Mouse (Mus musculus) telencephalon, adult 2 months (tissue): ENCODE results near the gene Tceal8.
"Not testable (repeated sequence)": the region's sequence is repeated elsewhere in the genome, so short reads cannot be mapped to it uniquely, and the experiment has no call there.

Source experiments
- DNase-seq: peaks from one replicate; pipeline ENCODE4 v3.0.0-alpha.2; 2011; ENCODE audit warnings: low read depth, low spot score

The Tceal8 gene

GRCm38 (mm10) chrX:136172118-136172551 lies at the start of gene Tceal8:
Gene Tceal8 (minus strand): TSS chrX:136172342.
- peak; percentile 91 for DNase-seq

GRCm38 (mm10) chrX:136216303-136216702 lies 44.2 kb upstream of the Tceal8 start:
- DNase-seq = no peak

- DNase-seq = not testable (repeated sequence)
Measured at GRCm38 (mm10) chrX:136214729-136215677, 42.9 kb upstream of the Tceal8 start, which contains the start of the genes Tceal7 and Bex1. Gene Tceal7 (plus strand): TSS chrX:136214779. Gene Bex1 (minus strand): TSS chrX:136215513.

GRCm38 (mm10) chrX:136213396-136213795 lies 41.3 kb upstream of the Tceal8 start:
- DNase-seq = no peak

GRCm38 (mm10) chrX:136204406-136204805 lies 32.3 kb upstream of the Tceal8 start:
- DNase-seq = no peak

GRCm38 (mm10) chrX:136203664-136204066 lies 31.5 kb upstream of the Tceal8 start, which contains the start of gene Tceal5:
Gene Tceal5 (minus strand): TSS chrX:136203876.
- peak; percentile 78 for DNase-seq

- DNase-seq = no peak
Measured at GRCm38 (mm10) chrX:136203257-136203656, 31.1 kb upstream of the Tceal8 start.

GRCm38 (mm10) chrX:136196873-136197272 lies 24.7 kb upstream of the Tceal8 start:
- DNase-seq = no peak

- no peak for DNase-seq
Measured at GRCm38 (mm10) chrX:136195193-136195944, 23.2 kb upstream of the Tceal8 start.

- no peak for DNase-seq
Measured at GRCm38 (mm10) chrX:136183107-136183506, 11.0 kb upstream of the Tceal8 start.

- DNase-seq = no peak
Measured at GRCm38 (mm10) chrX:136180897-136181553, 8.9 kb upstream of the Tceal8 start.

- DNase-seq = no peak
Measured at GRCm38 (mm10) chrX:136172786-136173185, 644 bp upstream of the Tceal8 start.

GRCm38 (mm10) chrX:136171189-136172117 lies 689 bp downstream of the Tceal8 start:
- DNase-seq = peak; percentile 52

GRCm38 (mm10) chrX:136170625-136171024 lies 1.5 kb downstream of the Tceal8 start:
- DNase-seq = no peak

- DNase-seq = no peak
Measured at GRCm38 (mm10) chrX:136144195-136144594, 27.9 kb downstream of the Tceal8 start.

GRCm38 (mm10) chrX:136143711-136144110 lies 28.4 kb downstream of the Tceal8 start:
- no peak for DNase-seq

- DNase-seq = no peak
Measured at GRCm38 (mm10) chrX:136141385-136141784, 30.8 kb downstream of the Tceal8 start.

GRCm38 (mm10) chrX:136139640-136140004 lies 32.5 kb downstream of the Tceal8 start:
- not testable (repeated sequence) for DNase-seq

- not testable (repeated sequence) for DNase-seq
Measured at GRCm38 (mm10) chrX:136138827-136139639, 33.1 kb downstream of the Tceal8 start, which contains the start of gene Bex4. Gene Bex4 (plus strand): TSS chrX:136138996.

- DNase-seq = no peak
Measured at GRCm38 (mm10) chrX:136135559-136135958, 36.6 kb downstream of the Tceal8 start.
